Mouse (Mus musculus): ENCODE measurements around the gene Was. TPM values are rescaled to one million over a fixed set of nuclear protein-coding genes. Genes with fewer than 3 reads are reported as not detected.

Was gene
- polyA plus RNA-seq (2012; rRNA removed) = 11.4 and 12.1 TPM in 2 replicates

GRCm38 (mm10) chrX:8090346-8090953 lies at the start of gene Was:
Was (minus strand) TSS chrX:8090498.

GRCm38 (mm10) chrX:8132017-8132976 lies 42.0 kb upstream of the Was start, which contains the start of gene Wdr13:
Wdr13 (minus strand) TSS chrX:8132892.

GRCm38 (mm10) chrX:8074430-8075014 lies 15.8 kb downstream of the Was start, which contains the start of gene Suv39h1:
Suv39h1 (minus strand) TSS chrX:8074760.

Other genes starting within 250 kb of the Was start
- 24.6 and 26.4 TPM in 2 replicates for gene Otud5, start 249.1 kb downstream of the Was start, polyA plus RNA-seq (2012; rRNA removed)
- gene Pim2, start 212.2 kb downstream of the Was start, polyA plus RNA-seq (2012; rRNA removed) = 2.5 and 2.7 TPM in 2 replicates
- gene Slc35a2, start 206.5 kb downstream of the Was start, polyA plus RNA-seq (2012; rRNA removed) = 14.2 and 16.2 TPM in 2 replicates
- gene Pqbp1, start 191.2 kb downstream of the Was start, polyA plus RNA-seq (2012; rRNA removed) = 36.0 and 38.7 TPM in 2 replicates
- 22.3 and 23.0 TPM in 2 replicates for gene Timm17b, start 191.1 kb downstream of the Was start, polyA plus RNA-seq (2012; rRNA removed)
- gene Gm10491, start 182.7 kb downstream of the Was start, polyA plus RNA-seq (2012; rRNA removed) = not detected in 2 replicates
- gene Gm10490, start 181.0 kb downstream of the Was start, polyA plus RNA-seq (2012; rRNA removed) = not detected in 2 replicates
- gene Pcsk1n, start 170.7 kb downstream of the Was start, polyA plus RNA-seq (2012; rRNA removed) = 0.01 TPM in 2 replicates
- gene Eras, start 161.9 kb downstream of the Was start, polyA plus RNA-seq (2012; rRNA removed) = not detected in 2 replicates
- 15.8 and 17.9 TPM in 2 replicates for gene Hdac6, start 142.6 kb downstream of the Was start, polyA plus RNA-seq (2012; rRNA removed)
- 46.9 and 48.4 TPM in 2 replicates for gene Gata1, start 112.4 kb downstream of the Was start, polyA plus RNA-seq (2012; rRNA removed)
- 0.67 and 1.2 TPM in 2 replicates for gene Glod5, start 72.0 kb downstream of the Was start, polyA plus RNA-seq (2012; rRNA removed)
- 15.2 and 16.4 TPM in 2 replicates for gene Suv39h1, start 15.7 kb downstream of the Was start, polyA plus RNA-seq (2012; rRNA removed)
- gene Wdr13, start 42.4 kb upstream of the Was start, polyA plus RNA-seq (2012; rRNA removed) = 18.9 and 22.6 TPM in 2 replicates
- gene Rbm3, start 55.4 kb upstream of the Was start, polyA plus RNA-seq (2012; rRNA removed) = 156 and 159 TPM in 2 replicates
- gene Tbc1d25, start 85.7 kb upstream of the Was start, polyA plus RNA-seq (2012; rRNA removed) = 4.0 and 4.4 TPM in 2 replicates
- gene Ebp, start 103.0 kb upstream of the Was start, polyA plus RNA-seq (2012; rRNA removed) = 68.2 and 80.5 TPM in 2 replicates
- gene Porcn, start 116.0 kb upstream of the Was start, polyA plus RNA-seq (2012; rRNA removed) = 4.9 and 5.1 TPM in 2 replicates
- 16.6 and 17.2 TPM in 2 replicates for gene Ftsj1, start 161.9 kb upstream of the Was start, polyA plus RNA-seq (2012; rRNA removed)
- 16.6 and 19.2 TPM in 2 replicates for gene Slc38a5, start 180.6 kb upstream of the Was start, polyA plus RNA-seq (2012; rRNA removed)
- gene Ssxb10, start 236.9 kb upstream of the Was start, polyA plus RNA-seq (2012; rRNA removed) = not detected in 2 replicates